Comparison of ENCODE assay signal across 9 mouse cellular contexts in genomic region chr11:75015453-75015871, GRCm38 (mm10).
DNase-seq lines count a peak whose midpoint lies in the region; ATAC-seq and TF ChIP-seq lines count a peak whose summit lies in the region.
"Had no signal": no experiment of that assay in that cellular context is flagged by ENCODE, and none has a peak within 500 bp of the region (broad histone marks: within the 10 kb centered on the region; RNA-seq: fewer than 3 reads in every experiment).

No protein-coding gene starts in this region.

- 0 out of 2 replicates have a peak, but pooled peaks have one; percentile 26 for TF ChIP-seq EP300 in heart, postnatal 0 days (IDR thresholded peaks at IDR 0.05; ENCODE audit: low read depth)

- peak; percentile 74 for ATAC-seq in heart, postnatal 0 days (ENCODE audit: insufficient read depth, low read depth)

- no peaks in the 10 kb centered on the region for H3K27me3 ChIP-seq in heart, postnatal 0 days (ENCODE audit: control insufficient read depth, insufficient read depth, low read length)

- H3K9ac ChIP-seq in heart, postnatal 0 days (replicated peaks; ENCODE audit: low read depth, low read length): no peak overlapping the region

- no peak for TF ChIP-seq CTCF in heart, postnatal 0 days (IDR thresholded peaks at IDR 0.05; ENCODE audit: low read depth)

- H3K4me3 ChIP-seq in heart, postnatal 0 days (ENCODE audit: low read depth, low read length): no peak overlapping the region

- H3K4me2 ChIP-seq in heart, postnatal 0 days (ENCODE audit: low read depth, low read length): no peak overlapping the region

- H3K36me3 ChIP-seq in heart, postnatal 0 days (replicated peaks; ENCODE audit: control insufficient read depth, insufficient read depth, low read length): no peaks in the 10 kb centered on the region

- 23% methylated on average over 7 of the region's 7 CpGs for WGBS in heart, postnatal 0 days

- H3K4me1 ChIP-seq in heart, postnatal 0 days (ENCODE audit: control insufficient read depth, insufficient read depth): peaks cover 47% of the 10 kb centered on the region

- peak overlapping the region; percentile 96 for H3K27ac ChIP-seq in heart, postnatal 0 days (ENCODE audit: low read depth)
- H3K27ac ChIP-seq: macrophage had no signal

- DNase-seq in gastrocnemius, adult 18-20 months (ENCODE audit: low spot score): peak; percentile 12
- no peak for DNase-seq in gastrocnemius, adult 8-10 months (ENCODE audit: low spot score in 2 of 2)
- DNase-seq in right cerebral cortex, postnatal 10 days (ENCODE audit: low spot score in 2 of 2): peak; percentile 33 to 43
- no peak for DNase-seq in right cerebral cortex, postnatal 14 days
- DNase-seq in heart, postnatal 0 days (ENCODE audit: low spot score): peak; percentile 80
- peak; percentile 26 for DNase-seq in lung, postnatal 25 days (ENCODE audit: low spot score)
- no peak for DNase-seq in thymus, postnatal 0 days (ENCODE audit: low spot score)
- no peak for DNase-seq in embryo, embryonic 10 days (ENCODE audit: low spot score)

- no peaks in the 10 kb centered on the region for H3K9me3 ChIP-seq in heart, postnatal 0 days (replicated peaks; ENCODE audit: control insufficient read depth, low read length)

Comparison
In these comparisons a context has a peak if more than half of its experiments do, and no peak if none do; other contexts are left out.
1. DNase-seq: peak in gastrocnemius, adult 18-20 months (single experiment), right cerebral cortex, postnatal 10 days (2 of 2), heart, postnatal 0 days (single experiment) and lung, postnatal 25 days (single experiment); none in gastrocnemius, adult 8-10 months (0 of 2), right cerebral cortex, postnatal 14 days (single experiment), thymus, postnatal 0 days (single experiment) and embryo, embryonic 10 days (single experiment).